Mouse (Mus musculus): ENCODE measurements around the gene Fam184b. TPM values are rescaled to one million over a fixed set of nuclear protein-coding genes. Genes with fewer than 3 reads are reported as not detected.
A peak's percentile ranks its signal among the peaks of the same experiment; 100 is the strongest.

The Fam184b gene
- polyA plus RNA-seq, 1 experiment from 2014 or later, result 2.4 TPM

DNA sequence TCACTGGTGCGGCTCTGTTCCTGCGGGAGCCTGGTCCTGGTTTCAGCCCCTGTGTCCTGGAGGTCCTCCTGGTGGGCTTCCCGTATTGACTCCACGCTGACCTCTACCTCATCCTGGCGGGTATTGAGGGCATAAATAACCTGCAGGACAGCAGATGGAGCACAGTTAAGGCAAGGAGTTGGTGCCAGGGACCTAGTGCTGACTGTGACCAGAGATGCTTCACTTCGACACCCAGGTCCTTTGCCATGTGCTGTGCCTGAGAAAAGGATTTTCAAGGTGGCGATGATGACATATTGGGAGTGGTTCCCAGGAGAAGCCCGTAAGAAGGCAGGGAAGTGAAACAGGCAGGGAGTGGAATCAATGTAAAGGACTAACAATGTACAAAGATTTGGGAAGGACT is 54.8 kb downstream of the Fam184b start:
- ATAC-seq (ENCODE audit: low read depth) (no peak), DNase-seq (ENCODE audit: low spot score) (no peak)
- H3K9ac ChIP-seq (ENCODE audit: low read depth, low read length), result no peak overlapping the region
- H3K4me2 ChIP-seq (ENCODE audit: low read depth, low read length), result no peak overlapping the region
- H3K36me3 ChIP-seq (ENCODE audit: control insufficient read depth, insufficient read depth, low read length), result no peaks in the 10 kb centered on the region
- no peak overlapping the region for H3K4me3 ChIP-seq (ENCODE audit: low read depth, low read length)
- H3K4me1 ChIP-seq (ENCODE audit: control insufficient read depth, insufficient read depth, low read length), result no peaks in the 10 kb centered on the region
- WGBS, result 88% methylated on average over 8 of the region's 8 CpGs
- H3K9me3 ChIP-seq (ENCODE audit: control insufficient read depth, low read length), result peaks cover 7% of the 10 kb centered on the region; the same call in 1 of the 2 replicates
- no peaks in the 10 kb centered on the region for H3K27me3 ChIP-seq (replicated peaks; ENCODE audit: control insufficient read depth, insufficient read depth, low read length)
- H3K27ac ChIP-seq (replicated peaks; ENCODE audit: low read depth, low read length), result no peak overlapping the region

DNA sequence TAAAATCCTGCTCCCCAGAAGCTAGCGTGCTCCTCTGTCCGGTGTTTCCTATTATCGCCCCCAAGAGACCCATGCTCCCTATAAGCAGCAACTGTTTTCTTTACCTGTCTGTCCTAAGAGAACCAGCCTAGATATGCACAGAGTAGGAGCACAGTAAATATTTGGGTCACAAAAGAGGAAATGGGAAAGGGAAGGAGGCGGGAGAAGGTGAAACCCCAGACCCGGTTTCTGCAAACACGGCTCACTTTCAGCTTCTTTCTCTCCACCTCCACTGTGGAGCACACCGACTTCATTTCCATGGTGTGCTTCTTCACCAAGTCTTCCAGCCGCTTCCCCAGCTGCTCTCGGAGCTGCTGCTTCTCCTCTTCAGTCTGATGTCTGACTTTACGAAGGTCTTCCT is 59.1 kb downstream of the Fam184b start:
- 67% methylated on average over 10 of the region's 10 CpGs for WGBS
- Histone ChIP-seq H3K9me3 (ENCODE audit: control insufficient read depth, low read length) (no peaks in the 10 kb centered on the region), H3K27ac (replicated peaks; ENCODE audit: low read depth, low read length) (no peak overlapping the region), H3K4me2 (ENCODE audit: low read depth, low read length) (no peak overlapping the region), H3K4me1 (ENCODE audit: control insufficient read depth, insufficient read depth, low read length) (no peaks in the 10 kb centered on the region), H3K27me3 (replicated peaks; ENCODE audit: control insufficient read depth, insufficient read depth, low read length) (no peaks in the 10 kb centered on the region), H3K4me3 (ENCODE audit: low read depth, low read length) (no peak overlapping the region), H3K36me3 (ENCODE audit: control insufficient read depth, insufficient read depth, low read length) (no peaks in the 10 kb centered on the region), H3K9ac (ENCODE audit: low read depth, low read length) (no peak overlapping the region)
- no peak for DNase-seq (ENCODE audit: low spot score)
- ATAC-seq (ENCODE audit: low read depth), result no peak

DNA sequence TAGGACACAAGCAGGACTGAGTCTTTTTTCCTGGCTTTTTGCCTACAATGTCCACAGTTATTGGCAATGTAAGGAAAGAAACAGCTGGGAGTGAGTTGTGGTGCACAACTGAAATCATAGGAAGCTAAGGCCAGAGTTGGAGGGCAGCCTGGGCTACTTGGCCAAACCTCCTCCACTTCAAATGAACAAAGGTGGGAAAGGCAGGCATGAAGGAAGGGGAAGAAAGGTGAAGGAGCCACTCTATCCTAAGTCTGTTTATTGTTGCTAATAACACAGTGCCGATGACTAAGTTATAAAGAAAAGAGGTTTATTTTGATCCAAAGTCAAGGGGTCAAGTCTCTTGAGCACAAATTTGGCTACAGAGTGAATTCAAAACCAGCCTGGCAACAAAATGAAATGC is 62.0 kb downstream of the Fam184b start:
- 67% methylated on average over 1 of the region's 1 CpGs for WGBS
- Histone ChIP-seq H3K4me3 (ENCODE audit: low read depth, low read length) (no peak overlapping the region), H3K27ac (replicated peaks; ENCODE audit: low read depth, low read length) (no peak overlapping the region), H3K36me3 (ENCODE audit: control insufficient read depth, insufficient read depth, low read length) (no peaks in the 10 kb centered on the region), H3K27me3 (replicated peaks; ENCODE audit: control insufficient read depth, insufficient read depth, low read length) (no peaks in the 10 kb centered on the region), H3K4me2 (ENCODE audit: low read depth, low read length) (no peak overlapping the region), H3K9me3 (ENCODE audit: control insufficient read depth, low read length) (no peaks in the 10 kb centered on the region), H3K4me1 (ENCODE audit: control insufficient read depth, insufficient read depth, low read length) (no peaks in the 10 kb centered on the region), H3K9ac (ENCODE audit: low read depth, low read length) (no peak overlapping the region)
- no peak for ATAC-seq (ENCODE audit: low read depth)
- no peak for DNase-seq (ENCODE audit: low spot score)

DNA sequence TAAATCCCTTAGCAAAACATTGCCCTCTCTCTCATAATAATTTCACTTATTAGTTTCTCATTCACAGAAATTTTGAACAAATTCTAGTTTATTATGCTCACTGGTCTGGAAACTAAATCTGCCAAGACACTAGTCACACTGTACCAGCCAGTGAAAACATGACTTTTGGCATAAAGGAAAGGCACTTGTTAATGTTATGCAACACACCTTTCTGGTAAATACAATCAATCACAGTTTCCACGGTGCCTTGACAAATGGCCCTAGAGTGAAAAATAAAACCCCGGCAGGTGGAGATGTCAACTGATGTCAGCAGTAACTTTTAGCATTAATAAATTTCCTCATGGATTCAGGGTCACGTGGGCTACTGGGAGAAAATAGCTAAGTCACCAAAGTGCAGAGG is 62.7 kb downstream of the Fam184b start:
- Histone ChIP-seq H3K9ac (ENCODE audit: low read depth, low read length) (no peak overlapping the region), H3K36me3 (ENCODE audit: control insufficient read depth, insufficient read depth, low read length) (no peaks in the 10 kb centered on the region), H3K4me3 (ENCODE audit: low read depth, low read length) (no peak overlapping the region), H3K9me3 (ENCODE audit: control insufficient read depth, low read length) (no peaks in the 10 kb centered on the region), H3K4me2 (ENCODE audit: low read depth, low read length) (no peak overlapping the region), H3K4me1 (ENCODE audit: control insufficient read depth, insufficient read depth, low read length) (no peaks in the 10 kb centered on the region), H3K27me3 (replicated peaks; ENCODE audit: control insufficient read depth, insufficient read depth, low read length) (no peaks in the 10 kb centered on the region), H3K27ac (replicated peaks; ENCODE audit: low read depth, low read length) (no peak overlapping the region)
- 72% methylated on average over 3 of the region's 3 CpGs for WGBS
- ATAC-seq (ENCODE audit: low read depth), result no peak
- DNase-seq (ENCODE audit: low spot score), result no peak

DNA sequence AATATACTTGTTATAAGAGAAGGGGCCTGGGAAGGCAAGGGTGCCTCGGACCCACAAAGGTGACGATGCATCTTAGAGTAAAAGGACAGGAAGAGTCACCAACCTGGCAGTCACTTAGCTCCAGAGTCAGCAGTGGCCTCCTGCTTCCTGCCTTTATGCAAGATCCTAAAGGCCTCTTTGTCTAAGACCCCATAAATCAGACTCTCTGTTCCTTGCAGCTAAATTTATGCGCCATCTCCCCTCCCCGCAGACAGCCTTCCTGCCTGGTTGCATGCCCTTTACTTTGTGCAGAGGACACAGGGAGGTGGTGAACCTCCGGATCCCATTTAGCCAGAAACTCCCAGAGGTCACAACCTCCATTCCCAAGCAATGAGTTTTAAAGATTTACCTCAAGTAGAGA is 66.6 kb downstream of the Fam184b start:
- DNase-seq (ENCODE audit: low spot score), result no peak
- no peak overlapping the region for H3K4me3 ChIP-seq (ENCODE audit: low read depth, low read length)
- no peaks in the 10 kb centered on the region for H3K27me3 ChIP-seq (replicated peaks; ENCODE audit: control insufficient read depth, insufficient read depth, low read length)

DNA sequence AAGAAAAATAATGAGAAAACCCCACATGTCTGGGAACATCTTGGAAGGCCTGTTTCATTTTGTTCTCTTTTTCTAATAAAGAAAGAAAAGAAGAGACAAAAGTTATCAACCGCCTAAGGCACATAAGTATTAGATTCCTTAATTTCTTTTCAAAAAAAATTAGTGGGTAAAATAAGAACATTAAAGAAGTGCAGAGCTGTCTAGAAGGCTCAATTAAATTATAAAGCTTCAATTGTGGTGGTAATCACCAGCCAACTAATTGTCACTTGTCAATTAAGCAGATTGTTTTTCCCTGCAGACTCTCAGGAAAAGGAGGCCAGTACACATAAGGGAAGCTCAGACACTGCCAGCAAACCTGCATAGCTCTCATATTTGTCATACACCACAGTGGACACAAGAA is 73.6 kb downstream of the Fam184b start:
- DNase-seq (ENCODE audit: low spot score) (no peak), ATAC-seq (ENCODE audit: low read depth) (no peak)
- Histone ChIP-seq H3K9me3 (ENCODE audit: control insufficient read depth, low read length) (no peaks in the 10 kb centered on the region), H3K4me1 (ENCODE audit: control insufficient read depth, insufficient read depth, low read length) (no peaks in the 10 kb centered on the region), H3K4me3 (ENCODE audit: low read depth, low read length) (no peak overlapping the region), H3K27ac (replicated peaks; ENCODE audit: low read depth, low read length) (no peak overlapping the region), H3K4me2 (ENCODE audit: low read depth, low read length) (no peak overlapping the region), H3K27me3 (replicated peaks; ENCODE audit: control insufficient read depth, insufficient read depth, low read length) (no peaks in the 10 kb centered on the region), H3K36me3 (ENCODE audit: control insufficient read depth, insufficient read depth, low read length) (no peaks in the 10 kb centered on the region), H3K9ac (ENCODE audit: low read depth, low read length) (no peak overlapping the region)
- WGBS, result 92% methylated on average over 1 of the region's 1 CpGs

More for the DNA sequence above, 66.6 kb downstream of the Fam184b start:
- no peak for ATAC-seq (ENCODE audit: low read depth)
- Histone ChIP-seq H3K9ac (ENCODE audit: low read depth, low read length) (no peak overlapping the region), H3K4me1 (ENCODE audit: control insufficient read depth, insufficient read depth, low read length) (no peaks in the 10 kb centered on the region), H3K36me3 (ENCODE audit: control insufficient read depth, insufficient read depth, low read length) (no peaks in the 10 kb centered on the region), H3K4me2 (ENCODE audit: low read depth, low read length) (no peak overlapping the region), H3K9me3 (ENCODE audit: control insufficient read depth, low read length) (no peaks in the 10 kb centered on the region), H3K27ac (replicated peaks; ENCODE audit: low read depth, low read length) (no peak overlapping the region)
- WGBS, result 34% methylated on average over 5 of the region's 5 CpGs

DNA sequence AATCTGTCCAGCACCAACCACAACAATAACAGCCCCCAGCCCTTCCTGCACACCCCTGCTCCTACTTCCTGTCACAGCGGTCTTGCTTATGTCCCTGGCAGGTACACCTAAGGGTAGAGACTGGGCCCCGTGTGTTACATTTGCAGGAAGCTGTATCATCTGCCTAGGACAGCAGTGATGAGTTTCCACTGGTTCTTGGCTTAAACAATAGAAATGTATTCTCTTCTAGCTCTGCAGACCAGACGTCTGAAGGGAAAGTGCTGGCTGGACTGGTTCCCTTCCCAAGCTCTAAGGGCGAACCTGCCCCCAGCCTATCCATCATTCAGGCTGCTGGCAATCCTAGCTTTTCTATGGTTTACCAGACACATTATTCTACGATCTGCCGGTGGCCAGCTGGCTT is 75.4 kb downstream of the Fam184b start:
- Histone ChIP-seq H3K4me3 (ENCODE audit: low read depth, low read length) (no peak overlapping the region), H3K9ac (ENCODE audit: low read depth, low read length) (no peak overlapping the region), H3K9me3 (ENCODE audit: control insufficient read depth, low read length) (no peaks in the 10 kb centered on the region), H3K4me2 (ENCODE audit: low read depth, low read length) (no peak overlapping the region), H3K36me3 (ENCODE audit: control insufficient read depth, insufficient read depth, low read length) (no peaks in the 10 kb centered on the region), H3K27ac (replicated peaks; ENCODE audit: low read depth, low read length) (no peak overlapping the region), H3K4me1 (ENCODE audit: control insufficient read depth, insufficient read depth, low read length) (no peaks in the 10 kb centered on the region), H3K27me3 (replicated peaks; ENCODE audit: control insufficient read depth, insufficient read depth, low read length) (no peaks in the 10 kb centered on the region)
- DNase-seq (ENCODE audit: low spot score) (no peak), ATAC-seq (ENCODE audit: low read depth) (no peak)
- 48% methylated on average over 6 of the region's 6 CpGs for WGBS

DNA sequence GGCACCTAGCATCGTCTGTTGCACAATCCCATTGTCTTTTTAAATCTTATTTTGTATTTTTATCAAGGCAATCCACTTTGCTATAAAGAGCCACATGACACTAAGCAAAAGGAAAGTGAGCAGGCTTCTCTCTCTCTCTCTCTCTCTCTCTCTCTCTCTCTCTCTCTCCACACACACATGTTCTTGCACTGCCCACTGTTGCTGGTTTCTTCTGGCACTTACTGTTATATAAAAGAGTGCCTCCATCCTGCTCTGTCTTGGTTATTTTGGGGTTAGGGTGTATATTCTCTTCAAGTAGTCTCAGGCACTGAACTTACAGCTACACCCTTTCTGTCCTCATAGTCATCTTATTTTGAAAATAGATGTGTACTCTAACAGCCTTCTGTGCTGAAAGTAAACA is 89.8 kb downstream of the Fam184b start:
- H3K9ac ChIP-seq (ENCODE audit: low read depth, low read length), result no peak overlapping the region

DNA sequence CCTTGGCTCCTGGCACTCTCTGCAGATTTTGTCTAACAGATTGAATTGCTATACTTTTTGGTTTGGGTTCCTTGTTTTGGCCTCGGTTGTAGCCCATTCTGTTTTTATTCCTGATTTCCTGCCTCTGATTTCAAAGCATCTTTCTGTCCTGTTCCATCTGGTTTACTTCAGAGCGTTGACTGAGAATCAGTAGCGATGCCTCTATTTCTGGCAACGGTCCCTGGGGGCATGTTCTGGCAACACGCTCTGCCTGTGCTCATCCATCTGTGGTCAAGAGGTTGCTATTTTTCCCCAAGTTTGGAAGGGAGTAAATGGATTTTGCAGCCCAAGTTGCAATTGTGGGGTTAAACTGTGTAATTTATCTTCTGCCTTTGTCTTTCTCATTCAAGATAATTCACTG is 96.0 kb downstream of the Fam184b start:
- DNase-seq (ENCODE audit: low spot score) (peak; percentile 67), ATAC-seq (ENCODE audit: low read depth) (0 out of 2 replicates have a peak, but pooled peaks have one; percentile 18)
- Histone ChIP-seq H3K27ac (replicated peaks; ENCODE audit: low read depth, low read length) (no peak overlapping the region), H3K4me1 (ENCODE audit: control insufficient read depth, insufficient read depth, low read length) (peaks cover 4% of the 10 kb centered on the region; the same call in 1 of the 2 replicates), H3K4me2 (ENCODE audit: low read depth, low read length) (no peak overlapping the region), H3K36me3 (ENCODE audit: control insufficient read depth, insufficient read depth, low read length) (no peaks in the 10 kb centered on the region), H3K4me3 (ENCODE audit: low read depth, low read length) (no peak overlapping the region), H3K9ac (ENCODE audit: low read depth, low read length) (no peak overlapping the region), H3K9me3 (ENCODE audit: control insufficient read depth, low read length) (no peaks in the 10 kb centered on the region), H3K27me3 (replicated peaks; ENCODE audit: control insufficient read depth, insufficient read depth, low read length) (no peaks in the 10 kb centered on the region)
- WGBS, result 15% methylated on average over 5 of the region's 5 CpGs

More for the DNA sequence above, 89.8 kb downstream of the Fam184b start:
- H3K4me3 ChIP-seq (ENCODE audit: low read depth, low read length), result no peak overlapping the region
- no peak overlapping the region for H3K27ac ChIP-seq (replicated peaks; ENCODE audit: low read depth, low read length)
- H3K4me2 ChIP-seq (ENCODE audit: low read depth, low read length), result no peak overlapping the region
- 87% methylated on average over 1 of the region's 1 CpGs for WGBS
- H3K9me3 ChIP-seq (ENCODE audit: control insufficient read depth, low read length), result no peaks in the 10 kb centered on the region
- no peaks in the 10 kb centered on the region for H3K4me1 ChIP-seq (ENCODE audit: control insufficient read depth, insufficient read depth, low read length)
- no peak for ATAC-seq (ENCODE audit: low read depth)
- no peaks in the 10 kb centered on the region for H3K27me3 ChIP-seq (replicated peaks; ENCODE audit: control insufficient read depth, insufficient read depth, low read length)
- no peaks in the 10 kb centered on the region for H3K36me3 ChIP-seq (ENCODE audit: control insufficient read depth, insufficient read depth, low read length)
- no peak for DNase-seq (ENCODE audit: low spot score)
